Mouse (Mus musculus) kidney, adult 2 months (tissue): ENCODE results near the gene Wipi2.

Experiments
- CTCF ChIP-seq: fragments of 200-500 bp; conservative IDR thresholded peaks from 2 replicates; pipeline ENCODE4 v1.5.1; 2011; ENCODE audit warnings: low read depth, mild to moderate bottlenecking, control low read depth, low read length, moderate library complexity, mixed read lengths; ENCODE audit not compliant: insufficient read depth, insufficient read length
- POLR2A ChIP-seq: fragments of 200-500 bp; IDR thresholded peaks from one replicate; pipeline ENCODE4 v1.6.1; 2011; ENCODE audit warnings: low read depth, low read length, control low read depth

DNA sequence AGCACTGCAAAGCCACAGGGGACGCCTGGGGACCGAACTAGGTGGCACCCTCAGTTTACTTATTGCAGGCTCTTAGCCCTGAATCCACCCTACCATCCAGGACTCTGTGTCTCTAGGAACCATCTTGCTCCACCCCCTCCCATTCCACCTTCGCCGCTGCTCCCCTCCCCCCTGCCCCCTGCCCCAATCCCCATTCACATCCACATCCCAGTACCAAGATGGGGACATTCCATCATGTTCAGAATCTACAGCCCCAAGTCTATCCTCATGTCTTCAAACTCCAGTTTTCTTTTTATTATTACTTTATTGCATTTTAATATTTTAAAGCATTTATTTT, 18.5 kb upstream of the Wipi2 start:
- TF ChIP-seq CTCF (no peak), POLR2A (no peak)
